Mouse (Mus musculus) CD4-positive, CD25-positive, alpha-beta regulatory T cell, adult 9 weeks (primary cell): ENCODE results near the gene Slc2a12. TPM values are rescaled to one million over a fixed set of nuclear protein-coding genes. Genes with fewer than 3 reads are reported as not detected.

Source experiments
- polyA plus RNA-seq: library from polyadenylated mRNA; unstranded; fragments of 100-300 nt; shearing (Covaris generic); gene quantifications from one replicate; pipeline ENCODE4 v1.2.1, GENCODE M21; 2017

Slc2a12 gene
- 0.11 TPM for polyA plus RNA-seq

GRCm38 (mm10) chr10:22644853-22645491, at the start of gene Slc2a12:
TSS of gene Slc2a12 (plus strand) at chr10:22645011.

GRCm38 (mm10) chr10:22731272-22732093, 86.7 kb downstream of the Slc2a12 start, which contains the start of gene Tbpl1:
TSS of gene Tbpl1 (minus strand) at chr10:22731938.

Other genes starting within 250 kb of the Slc2a12 start
- 76.2 TPM for gene Tbpl1, start 86.9 kb downstream of the Slc2a12 start, polyA plus RNA-seq
- gene Tcf21, start 175.2 kb downstream of the Slc2a12 start, polyA plus RNA-seq = 0.20 TPM